Mouse (Mus musculus) right cerebral cortex, postnatal 36 days (tissue): ENCODE measurements around the gene Atp6v0c.

Experiments
- DNase-seq, 2 experiments: peaks; one replicate each; pipeline ENCODE4 v3.0.0; 2022; ENCODE audit warnings: low spot score in 2 of 2, mixed read lengths in 1 of 2

Atp6v0c gene

GRCm38 (mm10) chr17:24169317-24170065 lies at the start of gene Atp6v0c:
TSS of gene Atp6v0c (minus strand) at chr17:24169702.
- peak; percentile 94 to 95 for DNase-seq

- no peak for DNase-seq
Observed at GRCm38 (mm10) chr17:24216836-24217235, 47.3 kb upstream of the Atp6v0c start.

GRCm38 (mm10) chr17:24213186-24213585 lies 43.7 kb upstream of the Atp6v0c start:
- no peak for DNase-seq

GRCm38 (mm10) chr17:24212441-24213018 lies 43.0 kb upstream of the Atp6v0c start:
- no peak for DNase-seq

GRCm38 (mm10) chr17:24211631-24212440 lies 42.3 kb upstream of the Atp6v0c start:
- peak; percentile 79 to 91 for DNase-seq

GRCm38 (mm10) chr17:24210591-24210990 lies 41.1 kb upstream of the Atp6v0c start:
- no peak for DNase-seq

GRCm38 (mm10) chr17:24209916-24210240 lies 40.4 kb upstream of the Atp6v0c start:
- no peak for DNase-seq

GRCm38 (mm10) chr17:24209043-24209915 lies 39.8 kb upstream of the Atp6v0c start, which contains the start of gene Ntn3:
TSS of gene Ntn3 (minus strand) at chr17:24209531.
- peak in 1 of 2 experiments; percentile 38 for DNase-seq

GRCm38 (mm10) chr17:24208641-24209042 lies 39.1 kb upstream of the Atp6v0c start:
- no peak for DNase-seq

GRCm38 (mm10) chr17:24207768-24208640 lies 38.5 kb upstream of the Atp6v0c start:
- no peak for DNase-seq

- peak; percentile 78 to 79 for DNase-seq
Observed at GRCm38 (mm10) chr17:24206451-24207351, 37.2 kb upstream of the Atp6v0c start.

GRCm38 (mm10) chr17:24205908-24206361 lies 36.4 kb upstream of the Atp6v0c start:
- DNase-seq = peak in 1 of 2 experiments; percentile 43

GRCm38 (mm10) chr17:24205284-24205888 lies 35.9 kb upstream of the Atp6v0c start, which contains the start of gene Tbc1d24:
TSS of gene Tbc1d24 (minus strand) at chr17:24205562.
- DNase-seq = peak; percentile 92 to 93

- no peak for DNase-seq
Observed at GRCm38 (mm10) chr17:24204846-24205245, 35.3 kb upstream of the Atp6v0c start.

- no peak for DNase-seq
Observed at GRCm38 (mm10) chr17:24203611-24204534, 34.4 kb upstream of the Atp6v0c start.

GRCm38 (mm10) chr17:24203068-24203467 lies 33.6 kb upstream of the Atp6v0c start:
- no peak for DNase-seq

- DNase-seq = no peak
Observed at GRCm38 (mm10) chr17:24201092-24201491, 31.6 kb upstream of the Atp6v0c start.

- no peak for DNase-seq
Observed at GRCm38 (mm10) chr17:24199741-24200140, 30.2 kb upstream of the Atp6v0c start.
